Mouse (Mus musculus): Measurements from ENCODE around the gene Atg9a. TPM values are rescaled to one million over a fixed set of nuclear protein-coding genes. Genes with fewer than 3 reads are reported as not detected.

The Atg9a gene
- total and polyA plus RNA-seq, 3 experiments = 7.8 to 26.1 TPM; not detected in 1

DNA sequence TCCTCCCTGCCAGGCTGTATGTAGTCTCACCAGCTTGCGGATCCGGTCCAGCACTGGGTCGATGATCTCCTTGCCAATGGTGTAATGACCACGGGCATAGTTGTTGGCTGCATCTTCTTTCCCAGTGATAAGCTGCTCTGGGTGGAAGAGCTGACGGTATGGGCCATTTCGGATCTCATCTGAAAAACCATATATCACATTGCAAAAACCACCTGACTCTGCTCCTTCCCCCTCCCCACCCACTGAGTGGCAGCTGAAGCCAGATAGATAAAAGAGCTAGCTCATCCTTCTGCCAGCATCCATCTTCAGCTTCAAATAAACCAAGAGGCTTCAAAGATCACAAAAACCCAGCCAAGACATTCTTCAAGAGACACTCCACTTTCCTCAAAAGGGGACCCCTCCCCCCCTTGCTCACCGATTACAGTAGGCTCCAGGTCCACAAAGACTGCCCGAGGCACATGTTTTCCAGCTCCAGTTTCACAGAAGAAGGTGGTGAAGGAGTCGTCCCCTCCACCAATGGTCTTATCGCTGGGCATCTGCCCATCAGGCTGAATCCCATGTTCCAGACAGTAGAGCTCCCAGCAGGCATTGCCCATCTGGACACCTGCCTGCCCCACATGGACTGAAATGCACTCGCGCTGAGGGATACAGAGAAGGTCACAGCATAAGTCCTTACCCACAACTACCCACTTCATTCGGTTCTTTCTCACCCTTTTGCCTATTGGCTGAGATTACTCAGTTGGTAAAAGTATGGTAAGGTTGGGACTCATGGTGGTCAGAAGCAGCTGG lies 25.0 kb upstream of the Atg9a start (continued):
- no peak for TF ChIP-seq E2F4 (IDR thresholded peaks at IDR 0.05; ENCODE audit: borderline replicate concordance, low read depth, low read length)
- TF ChIP-seq GABPA (IDR thresholded peaks at IDR 0.05; ENCODE audit: low read depth, low read length) = no peak
- TF ChIP-seq JUND (IDR thresholded peaks at IDR 0.05; ENCODE audit: low read depth, low read length) = no peak
- peak; percentile 97 for TF ChIP-seq ETS1 (IDR thresholded peaks at IDR 0.05; ENCODE audit: low read depth, low read length)
- TF ChIP-seq ZNF384 (IDR thresholded peaks at IDR 0.05; ENCODE audit: low read depth, low read length) = no peak
- no peak for TF ChIP-seq RAD21 (IDR thresholded peaks at IDR 0.05; ENCODE audit: low read depth, low read length)
- no peak for TF ChIP-seq CTCF (IDR thresholded peaks at IDR 0.05 in 2 of 3, conservative IDR thresholded peaks at IDR 0.05 in 1 of 3; ENCODE audit: control insufficient read depth in 1 of 3, insufficient read depth in 1 of 3, low read depth in 2 of 3, low read length in 3 of 3, poor library complexity in 1 of 3, severe bottlenecking in 1 of 3)
- TF ChIP-seq MYC (IDR thresholded peaks at IDR 0.05; ENCODE audit: low read depth, low read length) = no peak
- no peak for TF ChIP-seq NRF1 (IDR thresholded peaks at IDR 0.05; ENCODE audit: insufficient read depth, low read depth, low read length, poor library complexity, severe bottlenecking)
- peak; percentile 69 for TF ChIP-seq TAL1 (IDR thresholded peaks at IDR 0.05; ENCODE audit: low read length)
- TF ChIP-seq MAX (IDR thresholded peaks at IDR 0.05; ENCODE audit: low read length) = peak; percentile 41; the same call in 1 of the 2 replicates
- TF ChIP-seq MYB (IDR thresholded peaks at IDR 0.05; ENCODE audit: low read depth, low read length) = no peak
- TF ChIP-seq RCOR1 (IDR thresholded peaks at IDR 0.05; ENCODE audit: low read depth, low read length) = peak; percentile 61; the same call in 1 of the 2 replicates
- no peak for TF ChIP-seq CHD1 (IDR thresholded peaks at IDR 0.05; ENCODE audit: low read depth, low read length)
- TF ChIP-seq POLR2AphosphoS5 (IDR thresholded peaks at IDR 0.05; ENCODE audit: borderline replicate concordance, low read depth, low read length) = no peak
- no peak for TF ChIP-seq MXI1 (IDR thresholded peaks at IDR 0.05; ENCODE audit: low read depth, low read length)
- peak; percentile 83 for TF ChIP-seq USF1 (IDR thresholded peaks at IDR 0.05; ENCODE audit: low read depth, low read length)
- TF ChIP-seq MEF2A (IDR thresholded peaks at IDR 0.05; ENCODE audit: extremely low read depth, insufficient replicate concordance, low read depth, low read length, poor library complexity, severe bottlenecking) = no peak
- no peak for TF ChIP-seq ELF1 (IDR thresholded peaks at IDR 0.05; ENCODE audit: low read depth, low read length)

DNA sequence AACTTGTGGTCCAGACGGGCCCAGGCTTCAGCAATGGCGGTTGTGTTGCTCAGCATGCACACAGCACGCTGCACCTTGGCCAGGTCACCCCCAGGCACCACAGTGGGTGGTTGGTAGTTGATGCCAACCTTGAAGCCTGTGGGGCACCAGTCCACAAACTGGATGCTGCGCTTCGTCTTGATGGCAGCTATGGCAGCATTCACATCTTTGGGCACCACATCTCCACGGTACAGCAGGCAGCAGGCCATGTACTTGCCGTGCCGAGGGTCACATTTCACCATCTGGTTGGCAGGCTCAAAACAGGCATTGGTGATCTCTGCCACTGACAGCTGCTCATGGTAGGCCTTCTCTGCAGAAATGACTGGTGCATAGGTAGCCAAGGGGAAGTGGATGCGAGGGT lies 23.8 kb upstream of the Atg9a start:
- H3K36me3 ChIP-seq (ENCODE audit: control insufficient read depth in 1 of 2, insufficient read depth in 2 of 2, low read length in 2 of 2) = peaks cover 15 to 53% of the 10 kb centered on the region in 2 experiments
- no peaks in the 10 kb centered on the region for H3K9me3 ChIP-seq (replicated peaks; ENCODE audit: insufficient read depth, low read length)
- no peak for DNase-seq (ENCODE audit: low read depth, low spot score)
- no peak overlapping the region for H3K4me3 ChIP-seq (ENCODE audit: control insufficient read depth in 1 of 2, insufficient read depth in 1 of 2, low read depth in 2 of 2, low read length in 2 of 2)
- no peaks in the 10 kb centered on the region for H3K27me3 ChIP-seq (ENCODE audit: control insufficient read depth in 1 of 2, insufficient read depth in 2 of 2, low read length in 2 of 2)
- H3K79me2 ChIP-seq (ENCODE audit: control insufficient read depth, insufficient read depth, low read length, poor library complexity) = peaks cover 69% of the 10 kb centered on the region
- H3K4me1 ChIP-seq (ENCODE audit: control insufficient read depth in 1 of 2, insufficient read depth in 2 of 2, low read length in 2 of 2) = peaks cover 6 to 55% of the 10 kb centered on the region in 2 experiments; a peak in 3 of 4 replicates
- no peak overlapping the region; the same call in 1 of the 2 replicates for H3K27ac ChIP-seq (ENCODE audit: control insufficient read depth, low read depth, low read length)
- no peak overlapping the region for H3K9ac ChIP-seq (ENCODE audit: control insufficient read depth, low read depth, low read length, poor library complexity, severe bottlenecking)
- TF ChIP-seq GABPA (IDR thresholded peaks at IDR 0.05; ENCODE audit: low read depth, low read length) (no peak), MXI1 (IDR thresholded peaks at IDR 0.05; ENCODE audit: low read depth, low read length) (no peak), KAT2A (conservative IDR thresholded peaks at IDR 0.05; ENCODE audit: low read depth, low read length) (no peak), MAFK (IDR thresholded peaks at IDR 0.05; ENCODE audit: borderline replicate concordance, low read depth, low read length) (no peak), POLR2AphosphoS5 (IDR thresholded peaks at IDR 0.05; ENCODE audit: borderline replicate concordance, low read depth, low read length) (0 out of 2 replicates have a peak, but pooled peaks have one; percentile 42), POLR2AphosphoS2 (IDR thresholded peaks at IDR 0.05; ENCODE audit: low read length) (peak; percentile 25; the same call in 1 of the 2 replicates)
